Mouse (Mus musculus): ENCODE results near the gene Actrt1.

Gene Actrt1

GRCm38 (mm10) chrX:46328707-46329106, at the start of gene Actrt1:
Gene Actrt1 (plus strand): TSS chrX:46329007.
- no peak for DNase-seq (ENCODE audit: extremely low spot score, low spot score)

- DNase-seq (ENCODE audit: extremely low spot score, low spot score), result no peak
Observed at GRCm38 (mm10) chrX:46331463-46332115, 2.8 kb downstream of the Actrt1 start.
